Mouse (Mus musculus): ENCODE data around the gene Cerk.
A peak's percentile ranks its signal among the peaks of the same experiment; 100 is the strongest.
"Not testable (repeated sequence)": the region's sequence is repeated elsewhere in the genome, so short reads cannot be mapped to it uniquely, and the experiment has no call there.

Cerk gene

GRCm38 (mm10) chr15:86185689-86186569 is at the start of gene Cerk:
Gene Cerk, minus strand, starts transcription at chr15:86186141.
- peak; percentile 76 for DNase-seq (ENCODE audit: low spot score)

- no peak for DNase-seq (ENCODE audit: low spot score)
Observed at GRCm38 (mm10) chr15:86234517-86235441, 48.8 kb upstream of the Cerk start.

DNA sequence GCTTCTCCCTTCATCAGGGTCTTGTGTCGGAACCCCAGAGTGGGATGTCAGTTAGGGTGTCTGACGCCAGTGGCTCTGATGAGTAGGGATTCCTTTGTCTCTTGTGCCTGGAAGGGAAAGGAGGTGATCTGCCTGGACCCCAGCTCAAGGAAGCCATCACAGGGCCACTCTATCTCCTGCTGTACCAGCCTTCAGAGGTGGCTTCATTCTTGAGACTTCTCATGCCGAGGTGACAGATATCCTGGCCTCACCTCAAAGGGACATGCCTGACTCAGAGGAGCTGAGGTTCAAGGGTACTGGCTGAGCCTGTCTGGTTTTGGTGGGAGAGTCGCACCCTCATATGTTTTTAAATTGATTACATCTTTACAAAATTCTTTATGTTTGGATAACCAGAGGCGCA is 48.1 kb upstream of the Cerk start:
- DNase-seq (ENCODE audit: low spot score): no peak

GRCm38 (mm10) chr15:86231831-86232512 is 46.0 kb upstream of the Cerk start:
- no peak for DNase-seq (ENCODE audit: low spot score)

DNA sequence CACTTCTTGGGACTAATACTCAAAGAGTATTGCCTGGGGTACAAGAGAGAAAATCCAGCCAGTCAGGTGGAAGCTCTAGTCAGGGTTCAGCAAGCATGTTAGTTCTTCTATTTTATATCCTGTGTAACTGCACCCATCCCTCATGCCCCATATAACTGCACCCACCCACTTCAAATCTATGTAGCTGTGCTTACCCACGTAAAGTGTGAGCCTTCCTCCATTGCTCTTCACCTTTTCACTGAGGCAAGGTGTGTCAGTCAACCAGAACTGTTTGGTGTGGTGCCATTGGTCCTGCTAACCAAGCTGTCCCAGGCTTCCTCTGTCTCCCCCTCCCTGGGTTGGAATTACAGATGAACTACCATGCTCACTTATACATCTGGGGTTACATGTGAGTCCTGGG is 45.2 kb upstream of the Cerk start:
- DNase-seq (ENCODE audit: low spot score): no peak

DNA sequence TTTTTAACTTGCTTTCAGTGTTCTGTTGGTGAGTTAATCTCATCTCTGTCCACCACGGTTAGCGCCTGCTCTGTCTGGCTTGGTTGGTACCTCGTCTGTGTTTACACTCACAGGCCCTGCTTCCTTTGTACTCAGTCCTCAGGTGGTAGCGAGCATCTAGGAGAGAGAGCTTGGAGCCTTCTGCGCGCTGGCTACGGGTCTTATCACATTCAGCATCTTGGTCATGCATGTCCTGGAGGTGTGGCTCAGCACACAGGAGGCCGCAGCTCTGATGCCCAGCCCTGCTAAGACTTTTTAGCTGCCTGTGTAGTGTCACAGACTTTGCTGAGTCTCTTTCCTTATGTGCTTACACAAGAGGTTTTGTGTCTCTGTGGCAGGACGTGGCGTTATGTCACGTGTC is 43.7 kb upstream of the Cerk start:
- DNase-seq (ENCODE audit: low spot score): no peak

DNA sequence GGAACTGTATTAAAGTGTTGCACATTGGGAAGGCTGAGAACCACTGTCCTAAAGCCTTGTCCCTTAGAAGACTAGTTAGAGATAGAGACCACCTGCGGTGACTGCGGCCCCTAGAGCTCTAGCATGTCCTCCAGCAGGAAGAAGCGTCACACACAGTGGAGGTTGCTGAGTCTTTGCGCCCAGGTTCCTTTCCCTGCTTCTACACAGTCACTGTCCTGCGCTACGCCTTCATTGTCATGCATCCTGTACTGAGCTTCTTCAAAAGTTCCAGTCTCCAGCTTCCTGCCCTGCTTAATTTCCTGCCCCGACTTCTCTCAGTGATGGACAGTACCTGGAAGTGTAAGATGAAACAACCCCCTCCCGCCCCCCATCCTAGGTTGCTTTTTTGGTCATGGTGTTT is 43.1 kb upstream of the Cerk start:
- no peak for DNase-seq (ENCODE audit: low spot score)

- DNase-seq (ENCODE audit: low spot score): peak; percentile 62
Observed at GRCm38 (mm10) chr15:86228186-86228585, 42.2 kb upstream of the Cerk start.

- DNase-seq (ENCODE audit: low spot score): no peak
Observed at GRCm38 (mm10) chr15:86226968-86227367, 41.0 kb upstream of the Cerk start.

- no peak for DNase-seq (ENCODE audit: low spot score)
Observed at GRCm38 (mm10) chr15:86226221-86226620, 40.3 kb upstream of the Cerk start.

GRCm38 (mm10) chr15:86224972-86225551 is 39.1 kb upstream of the Cerk start:
- DNase-seq (ENCODE audit: low spot score): no peak

DNA sequence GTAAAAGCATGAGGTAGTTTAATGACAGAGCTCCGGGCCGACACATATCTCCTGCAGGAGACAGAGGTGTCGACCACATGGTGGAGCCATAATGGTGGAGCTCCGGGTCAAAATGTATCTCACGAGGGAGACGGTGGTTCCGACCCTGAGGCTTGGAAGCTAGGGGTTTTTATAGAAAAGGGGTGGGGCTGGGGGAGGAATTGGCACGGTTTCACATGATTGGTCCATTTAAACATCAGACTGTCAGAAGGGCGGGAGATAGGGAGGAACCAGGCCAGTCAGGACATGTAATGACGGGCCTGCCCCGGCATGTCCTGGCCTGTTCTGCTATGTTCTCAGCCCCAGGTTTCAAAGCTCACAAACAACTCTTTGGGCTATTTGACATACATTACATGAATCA is 36.0 kb upstream of the Cerk start:
- DNase-seq (ENCODE audit: low spot score): not testable (repeated sequence)

GRCm38 (mm10) chr15:86221369-86221768 is 35.4 kb upstream of the Cerk start:
- no peak for DNase-seq (ENCODE audit: low spot score)

- DNase-seq (ENCODE audit: low spot score): no peak
Observed at GRCm38 (mm10) chr15:86220715-86221114, 34.8 kb upstream of the Cerk start.

DNA sequence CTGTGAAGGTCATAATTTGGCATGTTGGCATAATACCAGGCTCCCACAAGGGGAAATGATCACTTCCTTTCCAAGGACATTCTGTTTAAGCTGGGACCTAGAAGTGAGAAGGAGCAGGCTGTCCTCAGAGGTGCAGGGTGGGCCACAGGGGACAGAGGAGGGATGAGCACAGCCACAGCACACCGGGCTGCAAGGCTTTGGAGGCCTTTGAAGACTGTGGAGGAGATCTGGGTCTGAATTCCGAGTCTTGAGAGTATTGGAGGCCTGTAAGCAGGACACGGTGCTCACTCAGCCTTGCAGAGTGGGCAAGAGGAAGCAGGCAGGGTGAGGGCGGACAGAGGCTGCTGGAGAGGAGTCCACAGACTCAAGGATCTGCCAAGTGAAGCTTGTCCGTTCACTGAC is 34.3 kb upstream of the Cerk start:
- no peak for DNase-seq (ENCODE audit: low spot score)

DNA sequence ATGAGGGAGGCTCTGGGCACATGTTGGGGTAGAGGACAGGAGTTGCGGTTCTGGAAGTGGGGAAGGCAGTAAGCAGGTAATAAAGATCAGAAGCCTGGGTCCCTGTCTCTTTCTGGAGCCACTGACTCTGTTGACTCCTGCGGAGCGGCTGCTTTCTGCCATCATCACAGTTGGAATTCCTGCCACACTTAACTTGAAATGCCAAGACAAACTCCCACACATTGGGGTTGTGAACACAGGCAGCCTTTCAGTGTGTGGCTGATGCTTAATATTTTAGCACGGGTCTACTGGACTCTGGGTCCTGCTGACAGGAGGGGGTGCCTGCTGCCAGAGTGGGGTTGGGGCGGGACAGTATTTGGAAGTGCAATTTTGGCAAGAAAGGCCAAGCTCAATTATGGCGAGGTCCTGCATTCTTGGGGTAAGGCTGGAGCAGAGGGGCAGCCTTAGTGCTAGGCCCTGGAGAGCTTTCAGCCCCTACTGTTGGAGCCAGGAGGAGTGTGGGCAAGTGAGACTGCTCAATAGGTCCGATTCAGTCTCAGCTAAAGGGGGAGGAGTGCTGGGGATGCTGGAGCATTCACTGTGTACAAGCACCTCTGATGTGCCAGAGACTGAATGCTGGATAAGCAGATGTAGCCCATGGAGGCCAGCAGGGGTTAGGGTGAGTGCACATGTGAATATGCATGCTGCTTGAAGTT is 33.7 kb upstream of the Cerk start:
- DNase-seq (ENCODE audit: low spot score): no peak

DNA sequence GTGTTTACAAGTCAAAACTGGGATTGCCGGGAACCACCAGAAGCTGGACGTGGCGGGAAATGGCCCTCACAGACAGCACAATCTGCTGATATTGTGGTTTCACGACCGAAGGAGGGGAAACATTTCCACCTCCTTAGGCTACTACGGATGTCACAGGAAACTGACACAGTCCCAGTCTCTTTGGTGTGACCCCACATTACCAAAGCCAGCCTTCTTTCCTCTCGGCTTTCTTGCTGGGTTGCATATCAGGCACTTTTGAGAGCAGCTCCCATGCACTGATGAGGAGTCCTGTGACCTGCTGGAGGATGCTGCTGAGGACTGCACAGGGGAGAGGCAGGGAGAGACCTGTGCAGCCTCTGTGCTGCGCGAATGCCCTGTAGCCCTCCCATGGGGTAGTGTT is 30.7 kb upstream of the Cerk start:
- not testable (repeated sequence) for DNase-seq (ENCODE audit: low spot score)

DNA sequence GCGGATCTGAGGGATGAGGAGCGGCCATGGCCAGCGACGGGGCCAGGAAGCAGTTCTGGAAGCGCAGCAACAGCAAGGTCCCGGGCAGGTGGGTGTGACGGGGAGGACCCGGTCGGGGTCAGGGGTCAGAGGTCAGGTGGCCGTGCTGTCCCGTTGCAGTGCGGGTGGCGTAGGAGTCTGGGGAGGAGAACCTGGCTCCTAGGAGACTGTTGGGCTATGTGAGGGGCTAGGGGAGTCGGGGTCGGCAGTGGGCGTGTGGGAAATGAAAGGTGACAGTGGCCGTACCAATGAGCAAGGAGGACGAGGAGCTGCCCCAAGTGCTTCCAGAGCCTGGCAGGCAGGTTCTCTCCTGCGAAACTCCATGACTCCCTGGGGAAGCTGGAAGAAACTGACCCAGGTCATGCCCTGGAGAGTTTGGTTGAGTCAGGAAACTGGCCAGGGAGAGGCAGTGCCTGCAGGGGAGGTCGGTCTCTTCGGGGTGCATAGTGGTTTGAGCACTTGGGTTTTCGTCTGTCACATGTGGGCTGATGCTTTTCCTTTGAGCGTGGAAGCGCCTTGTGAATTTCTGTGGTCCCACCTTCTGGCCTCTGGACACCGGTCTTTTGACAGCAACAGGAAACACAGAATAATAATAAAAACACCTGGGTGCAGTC is 28.7 kb upstream of the Cerk start:
- DNase-seq (ENCODE audit: low spot score): no peak

- peak; percentile 97 for DNase-seq (ENCODE audit: low spot score)
Observed at GRCm38 (mm10) chr15:86213753-86214548, 28.0 kb upstream of the Cerk start, which contains the start of gene Tbc1d22a. Gene Tbc1d22a, plus strand, starts transcription at chr15:86214459.

- not testable (repeated sequence) for DNase-seq (ENCODE audit: low spot score)
Observed at GRCm38 (mm10) chr15:86212193-86212592, 26.3 kb upstream of the Cerk start.

Measured in embryo, embryonic 10.5 days (tissue).